Mouse (Mus musculus) bone marrow, adult 2 months (tissue): ENCODE results near the gene Mok. TPM values are rescaled to one million over a fixed set of nuclear protein-coding genes. Genes with fewer than 3 reads are reported as not detected.

Experiments used
- H3K27ac ChIP-seq: fragments of 200-500 bp; 2 replicates; pipeline ENCODE4 v1.5.1; 2012; ENCODE audit warnings: low read depth, mild to moderate bottlenecking, control low read depth, inconsistent platforms, low read length; ENCODE audit not compliant: control insufficient read depth, poor library complexity, insufficient read depth
- H3K4me1 ChIP-seq: fragments of 200-500 bp; 2 replicates; pipeline ENCODE4 v1.6.1; 2011; ENCODE audit warnings: low read length; ENCODE audit not compliant: control insufficient read depth, insufficient read depth
- H3K4me3 ChIP-seq: fragments of 200-500 bp; replicated peaks from 2 replicates; pipeline ENCODE3; 2011; ENCODE audit warnings: mild to moderate bottlenecking, low read depth, low read length, control low read depth; ENCODE audit not compliant: control insufficient read depth
- CTCF ChIP-seq: fragments of 200-500 bp; IDR thresholded peaks from 2 replicates; pipeline ENCODE4 v1.5.1; 2011; ENCODE audit warnings: low read length, control low read depth; ENCODE audit not compliant: control insufficient read depth, insufficient read depth
- POLR2A ChIP-seq: fragments of 200-500 bp; IDR thresholded peaks from 2 replicates; pipeline ENCODE4 v1.6.1; 2011; ENCODE audit warnings: low read depth, mild to moderate bottlenecking, control low read depth, low read length, borderline replicate concordance; ENCODE audit not compliant: control insufficient read depth
- WGBS: fragments of 180-500 bp; shearing (Covaris S2); methylation state at CpG from one replicate; pipeline ENCODE4 v1.1.7; 2018; 5-methylcytosine and 5-hydroxymethylcytosine counted together
- polyA plus RNA-seq: library from polyadenylated mRNA; stranded (reverse); fragments of >200 nt; gene quantifications from 2 replicates; pipeline ENCODE4 v1.2.4, GENCODE M21; 2011; ENCODE audit warnings: low replicate concordance; ENCODE audit not compliant: missing spikeins, insufficient read depth, insufficient read length

Mok gene
- polyA plus RNA-seq, 1 experiment = not detected

GRCm38 (mm10) chr12:110854786-110855737 is 14.3 kb upstream of the Mok start:
- 58% methylated on average over 32 of the region's 32 CpGs for WGBS
- H3K27ac ChIP-seq = 0 out of 2 replicates have a peak overlapping the region, but pooled peaks have one; percentile 17
- no peak for TF ChIP-seq CTCF
- no peak for TF ChIP-seq POLR2A
- peak overlapping the region; percentile 24 for H3K4me3 ChIP-seq
- peaks cover 1% of the 10 kb centered on the region; the same call in 1 of the 2 replicates for H3K4me1 ChIP-seq

GRCm38 (mm10) chr12:110851923-110852322 is 11.2 kb upstream of the Mok start:
- no peak overlapping the region for H3K27ac ChIP-seq
- WGBS = 21% methylated on average over 1 of the region's 1 CpGs
- no peak overlapping the region for H3K4me3 ChIP-seq

GRCm38 (mm10) chr12:110851414-110851813 is 10.7 kb upstream of the Mok start:
- TF ChIP-seq POLR2A (0 out of 2 replicates have a peak, but pooled peaks have one; percentile 29), CTCF (no peak)
- 5% methylated on average over 12 of the region's 12 CpGs for WGBS
- H3K27ac ChIP-seq = no peak overlapping the region
- no peak overlapping the region for H3K4me3 ChIP-seq
- peaks cover 1% of the 10 kb centered on the region; the same call in 1 of the 2 replicates for H3K4me1 ChIP-seq

More at GRCm38 (mm10) chr12:110851923-110852322, 11.2 kb upstream of the Mok start:
- peaks cover 1% of the 10 kb centered on the region; the same call in 1 of the 2 replicates for H3K4me1 ChIP-seq
- TF ChIP-seq POLR2A (no peak), CTCF (no peak)

- Histone ChIP-seq H3K4me1 (peaks cover 1% of the 10 kb centered on the region; the same call in 1 of the 2 replicates), H3K4me3 (peak overlapping the region; percentile 70), H3K27ac (no peak overlapping the region)
- 3% methylated on average over 9 of the region's 9 CpGs for WGBS
- no peak for TF ChIP-seq CTCF
- TF ChIP-seq POLR2A = no peak
Measured at GRCm38 (mm10) chr12:110850929-110851256, 10.2 kb upstream of the Mok start.

- TF ChIP-seq POLR2A (peak; percentile 56; the same call in 1 of the 2 replicates), CTCF (no peak)
- H3K27ac ChIP-seq = peak within 1 kb of the TSS; percentile 56; the same call in 1 of the 2 replicates
- H3K4me1 ChIP-seq = peaks cover 1% of the 10 kb centered on the region; the same call in 1 of the 2 replicates
- peak within 1 kb of the TSS; percentile 70 for H3K4me3 ChIP-seq
- WGBS = under 1% methylated on average over 89 of the region's 89 CpGs
Measured at GRCm38 (mm10) chr12:110850010-110850928, 9.5 kb upstream of the Mok start, which contains the start of gene Zfp839. Gene Zfp839, plus strand, starts transcription at chr12:110850253.

- no peak overlapping the region for H3K4me3 ChIP-seq
- 73% methylated on average over 6 of the region's 6 CpGs for WGBS
Measured at GRCm38 (mm10) chr12:110846191-110846765, 5.5 kb upstream of the Mok start.

GRCm38 (mm10) chr12:110845131-110845880 is 4.6 kb upstream of the Mok start:
- Histone ChIP-seq H3K4me1 (no peaks in the 10 kb centered on the region; the same call in 1 of the 2 replicates), H3K4me3 (peak overlapping the region; percentile 81), H3K27ac (peak overlapping the region; percentile 50)
- TF ChIP-seq CTCF (no peak), POLR2A (no peak)
- under 1% methylated on average over 36 of the region's 36 CpGs for WGBS

More at GRCm38 (mm10) chr12:110846191-110846765, 5.5 kb upstream of the Mok start:
- no peak for TF ChIP-seq CTCF
- no peak for TF ChIP-seq POLR2A
- Histone ChIP-seq H3K27ac (no peak overlapping the region), H3K4me1 (peaks cover 1% of the 10 kb centered on the region; the same call in 1 of the 2 replicates)
